8 mouse cellular contexts compared by ENCODE assay signal in genomic region chr4:48124773-48125469, GRCm38 (mm10). TPM values are rescaled to one million over a fixed set of nuclear protein-coding genes. Genes with fewer than 3 reads are reported as not detected.
A peak's percentile ranks its signal among the peaks of the same experiment; 100 is the strongest.
DNase-seq lines count a peak whose midpoint lies in the region; ATAC-seq and TF ChIP-seq lines count a peak whose summit lies in the region.

TSS of gene Stx17 (plus strand) at chr4:48124915.

- no peak for TF ChIP-seq CTCF in stomach, postnatal 0 days (IDR thresholded peaks at IDR 0.05; ENCODE audit: low read depth)

- peak; percentile 82 for DNase-seq in ES-CJ7 (ENCODE audit: low read depth, low spot score)
- DNase-seq in heart, postnatal 10 days = peak; percentile 90 to 91
- DNase-seq in large intestine, adult 2 months (ENCODE audit: low read depth, low spot score) = peak; percentile 70
- peak; percentile 91 for DNase-seq in stomach, postnatal 0 days (ENCODE audit: low spot score)

- peak; percentile 91 for ATAC-seq in cerebellum, adult (ENCODE audit: insufficient number of reproducible peaks, low FRiP score, low TSS enrichment)
- peak; percentile 100 for ATAC-seq in forebrain, embryonic 13.5 days
- peak; percentile 99 for ATAC-seq in liver, embryonic 16.5 days (ENCODE audit: low read depth)
- ATAC-seq in neural tube, embryonic 12.5 days (ENCODE audit: low FRiP score, low read depth) = peak; percentile 100
- ATAC-seq in stomach, postnatal 0 days (ENCODE audit: low FRiP score, low TSS enrichment) = peak; percentile 99

- H3K9ac ChIP-seq in forebrain, embryonic 13.5 days = peak within 1 kb of the TSS; percentile 81
- H3K9ac ChIP-seq in liver, embryonic 16.5 days (ENCODE audit: low read depth, low read length) = peak within 1 kb of the TSS; percentile 85
- peak within 1 kb of the TSS; percentile 84 for H3K9ac ChIP-seq in neural tube, embryonic 12.5 days
- H3K9ac ChIP-seq in stomach, postnatal 0 days (ENCODE audit: low read length) = peak within 1 kb of the TSS; percentile 93

- no peak for TF ChIP-seq EP300 in stomach, postnatal 0 days (optimal IDR thresholded peaks at IDR 0.05)

- no peaks in the 10 kb centered on the region for H3K27me3 ChIP-seq in forebrain, embryonic 13.5 days
- H3K27me3 ChIP-seq in liver, embryonic 16.5 days (ENCODE audit: control insufficient read depth, insufficient read depth, low read depth, low read length) = peaks cover 2% of the 10 kb centered on the region
- H3K27me3 ChIP-seq in neural tube, embryonic 12.5 days (replicated peaks) = no peaks in the 10 kb centered on the region
- H3K27me3 ChIP-seq in stomach, postnatal 0 days (ENCODE audit: control insufficient read depth, insufficient read depth, low read length) = no peaks in the 10 kb centered on the region

- H3K9me3 ChIP-seq in forebrain, embryonic 13.5 days (replicated peaks) = no peaks in the 10 kb centered on the region
- no peaks in the 10 kb centered on the region for H3K9me3 ChIP-seq in liver, embryonic 16.5 days (replicated peaks; ENCODE audit: control insufficient read depth, low read length)
- H3K9me3 ChIP-seq in neural tube, embryonic 12.5 days = no peaks in the 10 kb centered on the region
- no peaks in the 10 kb centered on the region for H3K9me3 ChIP-seq in stomach, postnatal 0 days (ENCODE audit: control insufficient read depth, low read length)

- H3K27ac ChIP-seq in forebrain, embryonic 13.5 days = no peak within 1 kb of the TSS
- peak within 1 kb of the TSS; percentile 42; the same call in 1 of the 2 replicates for H3K27ac ChIP-seq in liver, embryonic 16.5 days (ENCODE audit: low read length)
- H3K27ac ChIP-seq in neural tube, embryonic 12.5 days = no peak within 1 kb of the TSS
- H3K27ac ChIP-seq in stomach, postnatal 0 days (replicated peaks) = peak within 1 kb of the TSS; percentile 80

- no peaks in the 10 kb centered on the region for H3K36me3 ChIP-seq in forebrain, embryonic 13.5 days (ENCODE audit: poor library complexity, severe bottlenecking)
- H3K36me3 ChIP-seq in liver, embryonic 16.5 days (ENCODE audit: control insufficient read depth, insufficient read depth) = no peaks in the 10 kb centered on the region
- no peaks in the 10 kb centered on the region for H3K36me3 ChIP-seq in neural tube, embryonic 12.5 days
- no peaks in the 10 kb centered on the region for H3K36me3 ChIP-seq in stomach, postnatal 0 days (ENCODE audit: control insufficient read depth, insufficient read depth, low read length)

- H3K4me2 ChIP-seq in forebrain, embryonic 13.5 days = peak within 1 kb of the TSS; percentile 79
- peak within 1 kb of the TSS; percentile 77 for H3K4me2 ChIP-seq in liver, embryonic 16.5 days (ENCODE audit: low read depth, low read length)
- peak within 1 kb of the TSS; percentile 89 for H3K4me2 ChIP-seq in neural tube, embryonic 12.5 days (replicated peaks)
- H3K4me2 ChIP-seq in stomach, postnatal 0 days (replicated peaks; ENCODE audit: low read depth) = peak within 1 kb of the TSS; percentile 84

- intact Hi-C loops in heart, postnatal 10 days (cut with DNase I) = loop anchor here (2.0 kb wide), 1 partner anchor 78 kb away; no protein-coding TSS in a partner anchor

- 2% methylated on average over 58 of the region's 58 CpGs for WGBS in forebrain, embryonic 13.5 days
- 1% methylated on average over 58 of the region's 58 CpGs for WGBS in large intestine, adult 2 months
- WGBS in liver, embryonic 16.5 days (ENCODE audit: insufficient replicate concordance) = under 1% methylated on average over 58 of the region's 58 CpGs
- WGBS in neural tube, embryonic 12.5 days = 1% methylated on average over 58 of the region's 58 CpGs
- WGBS in stomach, postnatal 0 days = under 1% methylated on average over 50 of the region's 58 CpGs

- peak within 1 kb of the TSS; percentile 79 for H3K4me3 ChIP-seq in forebrain, embryonic 13.5 days
- peak within 1 kb of the TSS; percentile 80 for H3K4me3 ChIP-seq in liver, embryonic 16.5 days (ENCODE audit: low read depth, low read length)
- peak within 1 kb of the TSS; percentile 78 for H3K4me3 ChIP-seq in neural tube, embryonic 12.5 days
- H3K4me3 ChIP-seq in stomach, postnatal 0 days (ENCODE audit: low read depth, low read length) = peak within 1 kb of the TSS; percentile 93

- H3K4me1 ChIP-seq in forebrain, embryonic 13.5 days = 0 out of 2 replicates have a peak, but pooled peaks cover 5% of the 10 kb centered on the region
- H3K4me1 ChIP-seq in liver, embryonic 16.5 days (ENCODE audit: control insufficient read depth, low read depth, low read length) = peaks cover 9% of the 10 kb centered on the region
- H3K4me1 ChIP-seq in neural tube, embryonic 12.5 days = no peaks in the 10 kb centered on the region
- no peaks in the 10 kb centered on the region for H3K4me1 ChIP-seq in stomach, postnatal 0 days (replicated peaks; ENCODE audit: control insufficient read depth, insufficient read depth)

RNA-seq across cellular contexts. Expression of gene Stx17, which starts in this region (rescaled TPM):
- polyA plus RNA-seq in forebrain, embryonic 13.5 days (2015; fragmentation: Nextera tagmentation; extraction: Ambion mirVana) = 20.0 and 22.7 TPM in 2 replicates
- total RNA-seq in heart, postnatal 10 days (2021) = 10 to 100 TPM; 27.1 to 27.4 TPM
- 5.5 and 6.7 TPM in 2 replicates for polyA plus RNA-seq in large intestine, adult 2 months (2012; rRNA removed)
- polyA plus RNA-seq in liver, embryonic 16.5 days (2015; fragmentation: Nextera tagmentation; extraction: Ambion mirVana) = 14.5 and 15.9 TPM in 2 replicates
- polyA plus RNA-seq in neural tube, embryonic 12.5 days (2016; fragmentation: Nextera tagmentation; extraction: Ambion mirVana) = 20.9 and 23.2 TPM in 2 replicates
- 28.4 and 28.5 TPM in 2 replicates for polyA plus RNA-seq in stomach, postnatal 0 days (2015; fragmentation: Nextera tagmentation; extraction: Ambion mirVana)

Comparison
In these comparisons a context has a peak if more than half of its experiments do, and no peak if none do; other contexts are left out.
1. H3K27ac ChIP-seq: peak in liver, embryonic 16.5 days (single experiment) and stomach, postnatal 0 days (single experiment); none in forebrain, embryonic 13.5 days (single experiment) and neural tube, embryonic 12.5 days (single experiment).
2. Peak in every context shown above with its lines, with median percentiles within 50 percentile points of each other: DNase-seq, ATAC-seq, H3K4me2 ChIP-seq, H3K4me3 ChIP-seq and H3K9ac ChIP-seq.